Mouse (Mus musculus) ovary, adult 18-20 months (tissue): Measurements from ENCODE around the gene Bhmt.
A peak's percentile ranks its signal among the peaks of the same experiment; 100 is the strongest.

ENCODE experiments used
- DNase-seq: peaks from one replicate; pipeline ENCODE4 v3.0.0; 2022; ENCODE audit warnings: low spot score, mixed read lengths

Gene Bhmt

GRCm38 (mm10) chr13:93637282-93638245, at the start of gene Bhmt:
Bhmt (minus strand) TSS chr13:93637961.
- DNase-seq: no peak

GRCm38 (mm10) chr13:93687321-93687720, 49.6 kb upstream of the Bhmt start:
- no peak for DNase-seq

- no peak for DNase-seq
Observed at GRCm38 (mm10) chr13:93685226-93685625, 47.5 kb upstream of the Bhmt start.

GRCm38 (mm10) chr13:93683336-93683735, 45.6 kb upstream of the Bhmt start:
- no peak for DNase-seq

GRCm38 (mm10) chr13:93676864-93677263, 39.1 kb upstream of the Bhmt start:
- DNase-seq: peak; percentile 49

- DNase-seq: no peak
Observed at GRCm38 (mm10) chr13:93674131-93674561, 36.4 kb upstream of the Bhmt start, which contains the start of the genes Bhmt2 and Dmgdh. Bhmt2 (minus strand) TSS chr13:93674302. Dmgdh (plus strand) TSS chr13:93674433.

GRCm38 (mm10) chr13:93673296-93673695, 35.5 kb upstream of the Bhmt start:
- no peak for DNase-seq

- no peak for DNase-seq
Observed at GRCm38 (mm10) chr13:93672371-93672770, 34.6 kb upstream of the Bhmt start.

GRCm38 (mm10) chr13:93667586-93667985, 29.8 kb upstream of the Bhmt start:
- no peak for DNase-seq

GRCm38 (mm10) chr13:93657941-93658340, 20.2 kb upstream of the Bhmt start:
- DNase-seq: no peak

GRCm38 (mm10) chr13:93653382-93653781, 15.6 kb upstream of the Bhmt start:
- no peak for DNase-seq

- DNase-seq: no peak
Observed at GRCm38 (mm10) chr13:93648387-93649130, 10.8 kb upstream of the Bhmt start.

- DNase-seq: no peak
Observed at GRCm38 (mm10) chr13:93639636-93640035, 1.9 kb upstream of the Bhmt start.

- DNase-seq: no peak
Observed at GRCm38 (mm10) chr13:93636561-93636960, 1.2 kb downstream of the Bhmt start.

GRCm38 (mm10) chr13:93632927-93633326, 4.8 kb downstream of the Bhmt start:
- DNase-seq: no peak

- DNase-seq: no peak
Observed at GRCm38 (mm10) chr13:93630941-93631705, 6.6 kb downstream of the Bhmt start.

GRCm38 (mm10) chr13:93628861-93629260, 8.9 kb downstream of the Bhmt start:
- no peak for DNase-seq

GRCm38 (mm10) chr13:93614361-93614948, 23.3 kb downstream of the Bhmt start:
- DNase-seq: peak; percentile 37

GRCm38 (mm10) chr13:93613771-93614170, 24.0 kb downstream of the Bhmt start:
- DNase-seq: no peak

GRCm38 (mm10) chr13:93612660-93613607, 24.8 kb downstream of the Bhmt start:
- DNase-seq: peak; percentile 68
